Mouse (Mus musculus) cerebellum, adult 18-20 months (tissue): Measurements from ENCODE around the gene Srebf2.

Experiments
- DNase-seq, 2 experiments: peaks; one replicate each; pipeline ENCODE4 v3.0.0; 2021

The Srebf2 gene

DNA sequence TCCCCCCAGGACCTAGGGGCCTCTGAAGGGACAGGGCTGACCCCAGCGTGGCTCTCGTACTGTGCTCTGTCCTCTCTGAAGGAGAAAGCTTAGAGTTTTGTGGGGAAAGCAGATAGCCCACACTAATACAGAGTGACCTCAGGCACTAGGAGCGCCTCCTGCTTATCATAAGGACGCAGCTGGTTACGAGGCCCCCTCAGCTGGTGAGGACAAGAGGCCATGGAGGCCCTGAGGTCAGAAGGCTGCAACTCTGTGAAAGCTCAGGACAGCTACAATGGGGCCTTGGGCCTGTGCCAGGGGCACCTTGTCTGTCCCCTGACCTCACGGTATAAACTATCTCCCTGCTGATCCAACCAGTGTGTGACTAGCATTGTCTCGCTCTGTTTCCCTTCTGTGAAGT, 37.2 kb downstream of the Srebf2 start:
- DNase-seq: no peak

DNA sequence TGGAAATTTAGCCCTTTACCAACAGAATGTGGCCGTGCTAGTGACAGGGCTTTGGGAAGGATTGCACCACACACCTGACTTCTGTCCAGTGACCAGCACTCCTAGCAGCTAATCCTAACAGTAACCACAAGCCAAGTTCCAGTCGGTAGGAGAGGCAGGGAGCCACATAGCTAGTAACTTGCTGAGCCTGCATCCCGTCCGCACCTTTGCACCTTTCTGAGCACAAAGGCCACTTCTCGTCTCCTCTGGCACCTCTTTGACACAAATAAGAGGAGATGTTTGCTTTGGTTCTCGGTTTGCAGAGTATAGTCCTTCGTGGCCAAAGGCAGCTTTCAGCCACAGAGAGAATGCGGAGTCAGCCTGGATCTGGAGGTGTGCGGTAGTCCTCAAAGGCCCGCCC, 37.7 kb downstream of the Srebf2 start:
- no peak for DNase-seq

DNA sequence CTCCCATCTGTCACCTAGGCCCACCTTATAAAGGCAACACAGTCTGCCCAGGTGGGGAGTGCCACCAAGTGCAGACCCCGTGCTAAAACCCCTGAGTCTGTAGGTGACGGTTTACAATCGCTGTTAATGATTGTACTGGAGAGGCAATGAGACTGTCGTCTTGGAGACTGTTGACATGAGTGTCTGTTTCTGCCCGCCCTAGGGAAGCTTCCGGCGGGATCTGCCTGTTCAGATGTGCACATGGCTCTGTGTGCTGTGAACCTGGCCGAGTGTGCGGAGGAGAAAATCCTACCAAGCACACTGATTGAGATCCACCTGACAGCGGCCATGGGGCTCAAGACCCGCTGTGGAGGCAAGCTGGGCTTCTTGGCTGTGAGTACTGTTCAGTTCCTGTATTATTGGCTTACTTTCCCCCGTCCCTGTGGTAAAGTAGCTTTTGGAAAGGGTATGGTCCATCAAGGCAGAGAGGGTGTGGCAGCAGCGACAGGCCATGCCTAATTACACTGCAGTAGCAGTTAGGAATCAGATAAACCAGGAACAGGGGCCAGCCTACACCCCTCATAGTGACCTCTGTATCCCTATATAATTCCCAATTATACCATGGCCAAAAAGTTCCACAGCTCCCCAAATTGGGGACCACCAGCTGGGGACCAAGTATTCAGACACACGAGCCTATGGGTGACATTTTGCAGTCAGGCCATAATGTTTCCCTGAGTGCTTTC, 38.2 kb downstream of the Srebf2 start:
- no peak for DNase-seq

DNA sequence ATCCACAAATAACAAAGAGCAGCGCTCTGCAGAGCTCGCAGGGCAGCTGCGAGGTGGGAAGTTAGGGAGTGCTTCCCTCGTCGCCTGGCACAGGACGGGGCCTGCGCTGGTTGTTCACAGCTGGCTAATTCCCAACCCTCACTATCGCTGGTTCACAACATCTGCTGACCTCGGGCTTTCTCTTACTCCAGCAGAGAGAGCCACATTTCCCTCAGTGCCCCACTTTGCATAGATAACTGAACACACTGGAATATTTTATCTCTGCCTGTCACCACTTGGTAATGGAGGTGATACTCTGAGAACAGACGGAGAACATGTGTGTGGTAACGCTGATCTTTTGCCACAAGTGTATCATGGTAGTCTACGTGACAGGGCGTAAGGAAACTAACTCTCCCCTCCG, 39.1 kb downstream of the Srebf2 start:
- DNase-seq: no peak

DNA sequence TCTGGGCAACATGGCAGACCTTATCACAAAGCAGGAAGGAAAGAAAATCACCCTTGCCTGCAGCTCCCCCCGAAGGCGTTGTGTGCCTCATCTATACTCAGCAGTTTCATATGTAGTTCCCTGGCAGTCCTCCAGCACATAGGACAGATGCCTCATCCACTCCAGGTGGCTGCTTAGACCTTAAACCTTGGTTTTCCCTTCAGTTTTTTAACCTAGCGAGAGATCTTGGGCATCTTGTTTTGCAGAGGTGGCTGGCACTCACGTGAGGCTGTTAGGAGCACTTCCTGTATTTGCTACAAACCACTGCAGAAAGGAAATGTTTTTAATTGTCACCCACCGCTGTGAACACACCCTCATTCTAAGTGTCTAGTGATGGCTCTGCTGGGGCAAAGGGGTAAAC, 40.0 kb downstream of the Srebf2 start:
- no peak for DNase-seq

DNA sequence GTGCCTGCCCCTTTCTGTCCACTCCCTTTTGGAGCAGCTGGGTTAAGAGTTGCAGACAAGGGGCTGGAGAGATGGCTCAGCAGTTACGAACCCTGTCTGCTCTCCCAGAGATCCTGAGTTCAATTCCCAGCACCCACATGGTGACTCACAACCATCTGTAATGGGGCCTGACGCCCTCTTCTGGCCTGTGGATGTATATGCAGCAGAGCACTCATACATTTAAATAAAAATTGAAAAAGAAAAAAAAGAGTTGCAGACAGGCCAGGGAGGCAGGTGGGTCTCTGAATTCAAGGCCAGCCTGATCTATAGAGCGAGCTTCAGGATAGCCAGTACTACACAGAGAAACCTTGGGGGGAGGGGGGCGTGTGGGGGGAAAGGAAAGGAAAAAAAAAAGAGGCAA, 40.4 kb downstream of the Srebf2 start:
- DNase-seq: no peak

DNA sequence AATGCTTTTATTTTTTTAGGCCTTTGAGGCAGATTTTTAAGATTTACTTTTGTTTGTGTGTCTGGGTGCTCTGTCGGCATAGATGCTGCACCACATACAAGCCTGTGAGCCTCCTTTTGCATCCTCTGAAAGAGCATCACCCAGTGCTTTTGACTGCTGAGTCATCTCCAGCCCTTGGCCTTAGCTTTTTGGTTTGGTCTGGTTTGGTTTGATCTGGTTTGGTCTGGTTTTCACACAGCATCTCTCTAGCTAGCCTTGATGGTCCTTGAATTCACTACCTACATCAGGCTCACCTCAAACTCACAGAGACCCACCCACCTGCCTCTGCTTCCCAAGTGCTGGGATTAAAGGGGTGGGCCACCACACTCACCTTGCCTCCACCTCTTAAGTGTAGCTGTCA, 40.9 kb downstream of the Srebf2 start:
- DNase-seq: no peak

DNA sequence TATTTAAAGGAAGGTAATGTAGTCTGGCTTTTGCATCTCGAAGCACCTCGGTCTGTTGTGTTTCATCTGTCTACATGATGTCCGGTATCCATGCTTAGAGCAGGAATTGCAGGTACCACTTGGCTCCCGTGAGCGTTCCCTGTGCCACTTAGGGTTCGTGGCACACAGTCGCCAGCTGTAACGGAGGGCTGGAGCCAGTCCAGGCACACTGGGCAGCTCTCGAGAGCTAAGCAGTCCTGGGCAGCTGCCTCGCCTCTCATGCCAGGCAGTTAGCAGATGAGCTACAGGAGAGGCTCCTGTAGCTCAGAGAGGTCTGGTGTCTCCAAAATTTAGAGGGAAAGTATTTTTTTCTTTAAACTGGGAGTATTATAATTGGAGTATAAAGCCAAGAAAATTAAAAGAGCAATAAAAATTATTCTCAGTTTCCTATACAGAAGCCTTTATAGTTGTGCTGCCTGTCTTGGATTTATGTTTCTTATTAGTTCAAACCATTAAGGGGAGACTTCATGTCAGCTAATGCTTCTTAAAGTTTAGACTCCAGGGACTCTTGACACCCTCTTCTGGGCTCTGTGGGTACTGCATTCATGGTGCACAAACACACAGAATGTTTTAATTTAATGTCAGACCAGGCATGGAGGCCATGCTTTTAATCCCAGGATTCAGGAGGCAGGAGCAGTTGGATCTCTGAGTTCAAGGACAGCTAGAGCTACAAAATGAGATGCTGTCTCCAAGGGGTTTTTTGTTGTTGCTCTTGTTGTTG, 41.7 kb downstream of the Srebf2 start:
- DNase-seq: peak in 1 of 2 experiments; percentile 43

DNA sequence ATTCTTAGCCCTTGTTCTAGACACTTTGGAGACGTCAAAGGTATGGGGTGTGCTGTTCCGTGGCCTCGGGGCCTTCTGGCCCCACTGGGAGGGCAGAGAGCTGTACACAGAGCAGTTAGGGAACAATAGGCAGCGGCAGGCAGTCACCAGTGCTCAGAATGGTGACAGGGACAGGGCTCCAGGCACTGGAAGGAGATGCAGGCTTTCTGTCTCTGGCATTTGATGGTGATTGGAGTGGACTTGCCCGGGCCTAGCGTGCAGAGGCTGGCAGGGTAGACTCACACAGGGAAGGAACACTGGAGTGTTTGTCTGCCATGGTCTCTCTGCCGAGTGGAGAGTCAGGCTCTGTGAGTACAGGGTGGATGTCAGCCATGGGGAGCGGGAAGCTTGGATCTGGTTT, 45.6 kb downstream of the Srebf2 start:
- no peak for DNase-seq

DNA sequence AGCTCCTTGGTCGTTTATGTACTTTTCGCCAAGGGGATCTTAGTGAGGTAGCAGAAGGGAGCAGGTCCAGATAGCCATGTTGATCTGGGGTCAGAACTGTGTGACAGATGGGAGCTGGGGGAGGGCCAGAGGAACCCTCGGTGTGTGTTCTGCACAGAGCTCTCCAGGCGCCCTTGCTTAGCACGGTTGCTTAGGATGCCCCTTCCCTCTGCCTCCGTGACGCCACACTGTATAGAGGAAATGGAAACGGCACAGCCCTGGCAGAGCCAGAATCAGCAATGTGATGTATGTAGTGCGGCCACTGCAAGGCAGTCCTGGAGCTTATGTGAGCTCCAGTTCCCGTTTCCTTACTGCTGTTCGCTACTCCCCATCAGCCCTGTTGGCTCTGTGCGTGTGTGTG, 49.3 kb downstream of the Srebf2 start:
- DNase-seq: peak in 1 of 2 experiments; percentile 58

DNA sequence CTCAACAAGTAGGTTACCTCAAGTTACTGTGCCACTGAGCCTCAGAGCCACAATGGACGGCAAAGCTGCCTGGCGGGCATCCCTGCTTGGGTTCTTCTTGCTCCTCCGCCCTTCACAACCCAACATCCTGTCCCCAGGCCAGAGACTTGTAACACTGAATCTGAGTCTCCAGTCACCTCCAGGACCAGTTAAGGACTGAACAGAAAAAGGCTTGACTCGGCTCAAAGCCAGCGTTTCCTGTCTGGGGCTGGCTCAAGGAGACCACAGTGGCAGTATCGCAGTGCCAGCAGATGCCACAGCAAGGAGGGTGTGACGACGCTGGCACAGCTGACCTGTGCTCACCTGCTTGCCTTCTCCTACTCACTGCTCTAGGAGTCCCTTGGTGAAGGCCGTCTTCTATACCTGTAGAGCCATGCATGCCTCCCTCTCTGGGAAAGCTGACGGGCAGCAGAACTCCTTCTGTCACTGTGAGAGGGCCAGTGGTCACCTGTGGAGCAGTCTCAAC, 50.3 kb downstream of the Srebf2 start:
- DNase-seq: peak in 1 of 2 experiments; percentile 28

DNA sequence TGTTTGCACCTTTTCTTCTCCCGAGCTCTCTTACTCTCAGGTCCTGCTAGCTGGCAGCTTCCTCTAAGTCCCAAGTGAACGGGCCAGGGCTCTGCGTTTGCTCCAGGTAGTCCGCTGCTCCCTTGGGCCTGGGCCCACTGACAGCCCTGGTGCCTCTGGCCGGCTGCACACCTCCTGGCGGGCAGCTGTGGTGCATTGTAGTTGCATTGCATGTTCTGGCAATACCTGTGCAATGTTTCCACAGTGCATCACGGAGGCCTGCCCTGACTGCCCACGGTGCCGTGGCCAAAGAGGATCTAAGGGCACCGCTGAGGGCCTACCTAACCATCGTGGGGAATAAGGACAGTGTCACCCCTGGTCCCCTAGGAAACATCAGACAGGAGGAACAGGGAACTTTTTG, 51.0 kb downstream of the Srebf2 start:
- no peak for DNase-seq

DNA sequence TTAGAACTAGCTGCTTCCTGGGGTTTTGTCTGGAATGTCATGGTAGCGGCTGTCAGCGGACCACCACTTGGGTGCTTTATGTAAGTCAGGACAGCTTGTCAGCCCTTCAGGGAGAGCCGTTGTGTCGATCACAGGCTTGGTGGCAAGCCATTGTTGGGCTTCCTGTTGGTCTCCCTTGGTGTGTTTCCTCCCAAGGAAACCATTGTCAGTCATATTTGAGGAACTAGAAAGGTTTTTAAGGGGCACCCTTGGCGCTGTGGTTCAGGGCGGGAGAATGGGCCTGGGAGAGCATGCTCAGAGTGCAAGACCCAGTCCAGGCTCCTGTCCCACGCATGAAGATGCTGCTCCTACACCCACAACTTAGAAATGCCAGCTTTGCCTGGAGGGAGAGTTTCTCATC, 51.4 kb downstream of the Srebf2 start:
- no peak for DNase-seq

DNA sequence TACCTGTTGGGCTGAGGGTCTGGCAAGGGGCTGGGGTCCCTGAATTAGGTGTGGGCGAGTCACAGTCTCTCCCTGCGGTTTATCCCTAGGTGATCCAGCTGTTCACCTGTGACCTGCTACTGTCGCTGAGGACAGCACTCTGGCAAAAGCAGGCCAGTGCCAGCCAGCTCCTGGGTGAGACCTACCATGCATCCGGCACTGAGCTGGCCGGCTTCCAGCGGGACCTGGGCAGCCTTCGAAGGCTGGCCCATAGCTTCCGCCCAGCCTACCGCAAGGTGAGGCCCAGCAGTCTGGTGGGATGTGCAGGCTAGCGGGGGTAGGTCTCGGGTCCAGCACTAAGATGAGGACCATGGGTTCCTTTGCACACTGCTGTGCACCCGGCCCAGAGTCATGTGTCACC, 52.6 kb downstream of the Srebf2 start:
- DNase-seq: peak; percentile 37 to 59

DNA sequence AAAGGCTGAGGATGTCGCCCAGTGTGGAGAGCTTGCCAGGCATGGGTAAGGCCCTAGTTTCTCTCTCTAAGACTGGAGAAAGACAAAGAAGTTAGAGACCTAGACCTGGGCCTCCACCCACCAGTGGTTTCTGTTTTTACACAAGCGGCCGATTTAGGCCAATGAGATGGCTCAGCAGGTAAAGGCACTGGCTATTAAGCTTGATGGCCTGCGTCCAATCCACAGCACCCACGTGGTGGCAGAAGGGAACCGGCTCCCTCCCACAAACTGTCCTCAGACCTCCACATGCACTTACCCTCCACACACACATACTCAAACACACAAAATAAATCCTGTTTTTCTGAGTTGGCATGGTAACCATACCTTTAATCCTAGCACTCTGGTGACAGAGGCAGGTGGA, 55.1 kb downstream of the Srebf2 start:
- DNase-seq: peak; percentile 32 to 36

DNA sequence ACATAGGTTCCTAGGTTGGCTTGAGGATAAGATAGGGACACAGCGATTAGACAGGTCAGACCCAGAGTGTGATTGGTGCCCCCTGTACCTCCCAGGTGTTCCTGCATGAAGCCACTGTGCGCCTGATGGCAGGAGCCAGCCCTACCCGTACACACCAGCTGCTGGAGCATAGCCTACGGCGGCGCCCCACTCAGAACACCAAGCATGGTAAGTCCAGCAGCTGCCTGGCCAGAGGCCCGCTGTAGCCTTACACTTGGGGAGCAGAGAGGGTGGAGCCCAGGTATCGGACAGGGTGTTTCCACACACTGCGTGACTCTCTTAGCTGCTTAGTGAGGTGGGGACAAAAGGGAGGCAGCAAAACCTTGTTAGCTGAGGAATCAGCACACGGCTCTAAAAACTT, 56.1 kb downstream of the Srebf2 start:
- DNase-seq: peak; percentile 35 to 48

DNA sequence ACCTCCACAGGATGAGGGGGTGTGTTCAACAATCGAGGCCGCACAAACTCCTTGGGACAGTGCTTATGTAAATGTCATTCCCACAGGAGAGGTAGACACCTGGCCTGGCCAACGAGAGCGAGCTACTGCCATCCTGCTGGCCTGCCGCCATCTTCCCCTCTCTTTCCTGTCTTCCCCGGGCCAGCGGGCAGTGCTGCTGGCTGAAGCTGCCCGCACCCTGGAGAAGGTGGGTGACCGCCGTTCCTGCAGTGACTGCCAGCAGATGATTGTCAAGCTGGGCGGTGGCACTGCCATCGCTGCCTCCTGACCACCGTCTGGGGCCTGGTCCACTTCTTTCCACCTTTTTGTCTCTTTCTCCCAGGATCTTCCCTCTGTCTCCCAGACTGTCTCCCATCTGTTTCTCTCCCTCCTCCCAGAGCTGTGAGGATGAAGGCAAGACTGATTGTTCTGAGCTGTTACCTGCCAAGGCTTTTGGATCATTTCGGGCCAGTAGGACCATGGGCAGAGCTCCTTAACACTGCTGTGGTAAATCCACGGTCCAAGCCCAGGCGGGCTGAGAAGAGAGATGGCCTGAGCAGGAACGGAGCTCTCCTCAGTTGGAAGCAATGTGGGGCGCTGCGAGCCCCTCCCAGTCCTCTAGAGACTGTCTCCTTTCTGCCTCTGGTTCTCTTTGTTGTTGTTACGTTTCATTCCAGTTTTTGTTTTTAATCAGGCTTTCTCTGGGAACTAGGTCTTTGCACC, 56.8 kb downstream of the Srebf2 start:
- peak; percentile 85 to 87 for DNase-seq

DNA sequence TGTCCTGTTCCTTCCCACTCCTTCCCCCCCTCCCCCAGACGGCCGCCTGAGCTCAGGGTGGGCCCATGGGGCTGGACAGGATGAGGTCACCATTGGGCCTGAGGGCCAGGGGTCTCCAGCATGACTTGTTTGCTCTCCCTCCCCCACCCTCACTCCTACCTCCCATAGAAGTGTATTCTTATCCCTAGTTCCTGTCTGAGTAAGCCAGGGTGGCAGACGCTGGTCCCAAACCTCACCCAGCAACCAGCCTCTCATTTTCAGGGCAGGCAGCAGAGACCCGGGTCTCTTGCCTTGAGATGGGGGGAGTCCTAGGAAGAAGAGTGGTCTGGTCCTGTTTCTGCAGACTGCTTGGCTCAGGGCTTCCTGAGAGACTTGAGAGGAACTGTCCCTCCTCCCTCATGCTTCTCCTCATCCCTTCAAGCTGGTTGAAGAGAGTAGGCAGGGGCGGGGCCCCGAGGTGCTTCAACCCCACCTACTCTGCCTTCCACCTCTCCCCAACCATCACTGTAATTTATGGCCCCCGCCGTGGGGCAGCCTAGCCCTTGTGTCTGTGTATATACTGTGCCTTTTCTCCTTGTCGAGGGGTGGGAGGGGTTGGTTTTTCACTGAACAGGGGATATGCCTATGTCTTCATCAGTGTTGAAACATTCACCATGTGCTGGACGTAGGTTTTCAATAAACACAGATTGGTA, 57.8 kb downstream of the Srebf2 start:
- peak; percentile 20 to 46 for DNase-seq

DNA sequence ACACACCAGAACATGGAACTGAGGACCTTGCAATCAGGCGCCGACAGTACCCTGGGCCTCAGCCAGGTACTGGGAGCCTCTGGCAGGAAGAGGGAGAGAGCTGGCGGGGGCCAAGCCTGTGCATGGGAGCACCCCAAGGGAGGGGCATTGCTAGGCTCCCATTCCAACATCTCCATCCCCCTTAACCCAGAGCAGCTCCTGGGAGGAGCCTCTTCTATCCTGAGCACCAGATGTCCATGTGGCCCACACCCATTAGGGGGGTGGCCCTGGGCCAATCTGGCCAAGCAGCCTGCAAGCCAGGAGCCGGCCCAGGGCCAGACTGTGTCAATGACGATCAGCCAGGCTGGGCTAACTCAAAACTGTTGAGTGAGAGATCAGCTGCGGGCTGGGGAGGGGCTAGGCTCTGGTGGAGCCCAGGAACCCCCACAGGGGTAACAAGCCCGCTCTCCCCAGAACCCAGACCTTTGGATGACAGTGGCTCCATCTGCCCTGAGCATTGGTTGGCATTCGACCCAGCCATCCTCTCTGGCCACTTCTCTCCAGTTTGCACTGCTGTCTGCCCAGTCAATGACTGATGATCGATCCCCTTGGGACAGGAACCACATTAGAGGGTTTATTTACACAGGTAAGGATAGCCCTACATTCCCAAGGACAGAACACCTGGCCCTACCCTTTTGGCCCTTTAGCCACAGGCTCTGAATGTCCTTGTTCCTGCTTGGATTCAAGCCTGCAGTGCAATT, 59.6 kb downstream of the Srebf2 start:
- DNase-seq: peak; percentile 95 to 97

DNA sequence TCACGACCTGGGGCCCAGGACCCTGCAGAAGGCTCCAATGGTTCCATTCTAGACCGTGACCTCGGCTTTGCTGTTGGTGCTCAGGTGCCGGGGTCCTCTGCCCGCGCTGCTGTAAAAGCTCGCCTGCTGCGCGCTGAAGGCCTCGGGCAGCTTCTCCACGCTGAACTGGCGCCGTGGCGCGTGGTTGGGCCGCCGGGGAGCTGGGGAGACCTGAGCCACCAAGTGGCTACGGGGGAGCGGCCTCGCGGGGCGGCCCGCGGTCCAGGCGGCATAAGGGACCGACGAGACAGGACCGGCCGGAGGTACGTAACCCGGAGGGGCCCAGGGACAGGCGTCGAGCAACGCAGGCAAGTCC, 60.1 kb downstream of the Srebf2 start:
- DNase-seq: peak; percentile 33 to 64

DNA sequence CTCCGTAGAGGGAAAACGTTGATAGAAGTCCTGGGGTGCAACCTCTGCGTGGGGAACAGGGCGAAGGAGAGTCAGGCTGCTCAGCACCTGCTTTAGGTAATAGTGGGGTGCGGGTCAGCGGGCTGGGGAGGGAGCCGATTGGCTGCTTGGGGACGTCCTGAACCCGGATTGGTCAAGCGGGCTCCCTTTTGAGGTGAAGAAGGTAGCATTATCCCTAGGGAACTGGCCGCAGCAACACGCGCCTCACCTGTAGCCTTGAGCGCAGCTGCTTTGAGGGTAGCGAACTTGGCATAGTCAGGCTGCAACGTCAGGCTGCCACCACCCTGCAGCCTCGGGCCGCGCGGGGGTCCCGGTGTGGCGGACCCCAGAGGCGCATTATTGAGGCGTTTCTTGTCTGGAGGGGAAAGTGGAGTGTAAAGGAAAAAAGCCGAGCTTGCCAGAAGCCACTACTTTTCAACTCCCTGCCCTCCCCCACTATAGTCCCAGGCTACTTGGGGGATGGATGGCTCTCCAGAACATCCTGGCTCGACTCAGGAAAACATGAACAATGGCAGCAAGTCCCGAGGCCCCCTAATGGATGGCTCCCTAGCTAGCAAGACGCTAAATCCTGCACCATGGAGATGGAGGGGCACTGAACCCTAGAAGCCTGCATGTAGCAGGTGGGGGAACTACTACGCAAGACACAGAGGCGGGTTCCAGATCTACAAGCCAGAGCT, 60.7 kb downstream of the Srebf2 start:
- peak; percentile 23 to 47 for DNase-seq

DNA sequence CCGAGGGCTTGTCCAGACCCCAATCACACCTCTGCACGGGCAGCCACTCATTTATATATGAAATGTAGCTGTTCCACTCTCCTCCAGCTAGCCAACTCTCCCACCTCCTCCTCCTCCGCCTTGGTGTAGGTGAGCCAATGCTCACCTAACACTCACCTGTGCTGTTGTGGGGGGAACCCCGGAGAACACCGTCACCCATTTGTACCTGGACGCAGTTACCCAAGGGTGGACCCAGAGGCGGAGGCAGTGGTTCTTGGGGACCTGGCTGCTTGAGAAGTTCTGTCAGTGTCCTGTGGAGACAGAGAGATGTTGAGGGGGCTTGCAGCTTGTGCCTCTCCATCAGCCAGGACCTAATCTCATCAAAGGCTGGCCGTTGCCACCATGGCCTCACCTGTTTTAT, 61.3 kb downstream of the Srebf2 start:
- DNase-seq: peak in 1 of 2 experiments; percentile 17
